Comparison of ENCODE assay signal across 12 mouse cellular contexts in the genomic region with DNA sequence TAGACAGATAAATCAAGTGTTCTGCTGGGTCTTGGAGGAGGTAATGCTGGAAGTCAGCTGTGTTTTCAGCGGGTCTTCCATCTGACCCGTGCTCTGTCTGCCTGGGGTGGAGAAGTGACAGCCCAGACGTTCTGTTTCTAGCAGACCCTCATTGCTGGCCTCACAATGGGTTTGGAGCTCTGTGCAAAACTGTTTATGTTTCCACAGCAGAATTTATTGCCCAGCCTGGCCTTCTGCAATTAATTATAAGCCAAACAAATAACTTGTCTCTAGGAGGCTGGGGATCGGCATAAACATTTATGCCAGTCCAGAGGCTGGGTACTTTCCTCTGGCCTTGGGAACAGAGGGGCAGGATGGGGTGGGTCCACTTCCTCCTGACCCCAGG. TPM values are rescaled to one million over a fixed set of nuclear protein-coding genes. Genes with fewer than 3 reads are reported as not detected.
DNase-seq lines count a peak whose midpoint lies in the region; ATAC-seq lines count a peak whose summit lies in the region.
"Had no signal": no experiment of that assay in that cellular context is flagged by ENCODE, and none has a peak within 500 bp of the region (broad histone marks: within the 10 kb centered on the region; RNA-seq: fewer than 3 reads in every experiment).

No protein-coding gene starts in this region.

- 0 out of 2 replicates have a peak overlapping the region, but pooled peaks have one; percentile 12 for H3K27ac ChIP-seq in hindbrain, embryonic 16.5 days (ENCODE audit: low read depth, low read length)
- H3K27ac ChIP-seq in hindbrain, embryonic 12.5 days: no peak overlapping the region
- H3K27ac ChIP-seq in embryonic facial prominence, embryonic 14.5 days (replicated peaks; ENCODE audit: low read depth, low read length): peak overlapping the region; percentile 19
- peak overlapping the region; percentile 74 for H3K27ac ChIP-seq in intestine, embryonic 16.5 days (ENCODE audit: low read length)
- H3K27ac ChIP-seq: heart, adult 2 months; left cerebral cortex, adult 2 months; neural tube, embryonic 12.5 days had no signal

- H3K4me2 ChIP-seq in hindbrain, embryonic 16.5 days (ENCODE audit: low read length): no peak overlapping the region
- H3K4me2 ChIP-seq in hindbrain, embryonic 12.5 days (replicated peaks): no peak overlapping the region
- H3K4me2 ChIP-seq in embryonic facial prominence, embryonic 14.5 days (ENCODE audit: low read depth, low read length): no peak overlapping the region
- no peak overlapping the region for H3K4me2 ChIP-seq in intestine, embryonic 16.5 days (ENCODE audit: low read depth, low read length)
- H3K4me2 ChIP-seq: neural tube, embryonic 12.5 days had no signal

- H3K27me3 ChIP-seq in hindbrain, embryonic 16.5 days (replicated peaks; ENCODE audit: control insufficient read depth, insufficient read depth, low read length): no peaks in the 10 kb centered on the region
- H3K27me3 ChIP-seq in hindbrain, embryonic 12.5 days: no peaks in the 10 kb centered on the region
- no peaks in the 10 kb centered on the region for H3K27me3 ChIP-seq in embryonic facial prominence, embryonic 14.5 days (replicated peaks; ENCODE audit: control insufficient read depth, insufficient read depth, low read length)
- H3K27me3 ChIP-seq in intestine, embryonic 16.5 days (replicated peaks; ENCODE audit: control insufficient read depth, insufficient read depth, low read length): no peaks in the 10 kb centered on the region
- H3K27me3 ChIP-seq: megakaryocyte, embryonic 14.5 days; neural tube, embryonic 12.5 days had no signal

- no peaks in the 10 kb centered on the region for H3K36me3 ChIP-seq in hindbrain, embryonic 16.5 days (ENCODE audit: control insufficient read depth, insufficient read depth, low read length)
- H3K36me3 ChIP-seq in hindbrain, embryonic 12.5 days: 0 out of 2 replicates have a peak, but pooled peaks cover 4% of the 10 kb centered on the region
- H3K36me3 ChIP-seq in embryonic facial prominence, embryonic 14.5 days (ENCODE audit: control insufficient read depth, insufficient read depth, low read length): no peaks in the 10 kb centered on the region
- H3K36me3 ChIP-seq in intestine, embryonic 16.5 days (ENCODE audit: control insufficient read depth, insufficient read depth, low read length): peaks cover 4% of the 10 kb centered on the region; the same call in 1 of the 2 replicates

- 49% methylated on average over 4 of the region's 4 CpGs for WGBS in hindbrain, embryonic 16.5 days
- 39% methylated on average over 4 of the region's 4 CpGs for WGBS in hindbrain, embryonic 12.5 days
- WGBS in embryonic facial prominence, embryonic 14.5 days: 24% methylated on average over 4 of the region's 4 CpGs
- WGBS in intestine, embryonic 16.5 days: 15% methylated on average over 4 of the region's 4 CpGs

- H3K4me1 ChIP-seq in hindbrain, embryonic 16.5 days (ENCODE audit: control insufficient read depth, insufficient read depth, low read depth, low read length): peaks cover 5% of the 10 kb centered on the region
- peaks cover 18% of the 10 kb centered on the region for H3K4me1 ChIP-seq in hindbrain, embryonic 12.5 days
- peaks cover 6% of the 10 kb centered on the region; the same call in 1 of the 2 replicates for H3K4me1 ChIP-seq in embryonic facial prominence, embryonic 14.5 days (ENCODE audit: control insufficient read depth, insufficient read depth, low read length)
- peaks cover 19% of the 10 kb centered on the region for H3K4me1 ChIP-seq in intestine, embryonic 16.5 days (ENCODE audit: control insufficient read depth, insufficient read depth, low read length)

- no peak for DNase-seq in embryonic facial prominence, embryonic 14.5 days (ENCODE audit: low spot score)
- DNase-seq in lung, postnatal 36 days: peak; percentile 78
- no peak for DNase-seq in retina, postnatal 1 day
- no peak for DNase-seq in urinary bladder, postnatal 36 days (ENCODE audit: low spot score in 2 of 2)
- DNase-seq: heart, adult 2 months had no signal

- H3K9me3 ChIP-seq in hindbrain, embryonic 16.5 days (ENCODE audit: control insufficient read depth, low read length): no peaks in the 10 kb centered on the region
- no peaks in the 10 kb centered on the region for H3K9me3 ChIP-seq in hindbrain, embryonic 12.5 days (replicated peaks)
- no peaks in the 10 kb centered on the region for H3K9me3 ChIP-seq in embryonic facial prominence, embryonic 14.5 days (ENCODE audit: control insufficient read depth, low read length)
- no peaks in the 10 kb centered on the region for H3K9me3 ChIP-seq in intestine, embryonic 16.5 days (ENCODE audit: control insufficient read depth, low read length)
- H3K9me3 ChIP-seq: neural tube, embryonic 12.5 days had no signal

- H3K9ac ChIP-seq in hindbrain, embryonic 16.5 days (ENCODE audit: low read depth, low read length): no peak overlapping the region
- no peak overlapping the region for H3K9ac ChIP-seq in hindbrain, embryonic 12.5 days
- no peak overlapping the region for H3K9ac ChIP-seq in embryonic facial prominence, embryonic 14.5 days (ENCODE audit: low read depth, low read length)
- H3K9ac ChIP-seq in intestine, embryonic 16.5 days (ENCODE audit: low read depth, low read length): 0 out of 2 replicates have a peak overlapping the region, but pooled peaks have one; percentile 1
- H3K9ac ChIP-seq: neural tube, embryonic 12.5 days had no signal

- no peak for ATAC-seq in hindbrain, embryonic 16.5 days
- ATAC-seq in hindbrain, embryonic 12.5 days (ENCODE audit: low FRiP score): no peak
- ATAC-seq in embryonic facial prominence, embryonic 14.5 days (ENCODE audit: low read depth): no peak
- peak; percentile 37 for ATAC-seq in intestine, embryonic 16.5 days
- ATAC-seq: forebrain, embryonic 16.5 days had no signal

- no peak overlapping the region for H3K4me3 ChIP-seq in hindbrain, embryonic 16.5 days (ENCODE audit: low read length)
- no peak overlapping the region for H3K4me3 ChIP-seq in hindbrain, embryonic 12.5 days
- H3K4me3 ChIP-seq in embryonic facial prominence, embryonic 14.5 days (ENCODE audit: low read depth, low read length): no peak overlapping the region
- no peak overlapping the region for H3K4me3 ChIP-seq in intestine, embryonic 16.5 days (ENCODE audit: low read length)
- H3K4me3 ChIP-seq: heart, adult 2 months; left cerebral cortex, adult 2 months; megakaryocyte, embryonic 14.5 days; neural tube, embryonic 12.5 days had no signal

RNA-seq across cellular contexts. Expression of gene Arrb1, which starts 18.6 kb away (rescaled TPM):
- 17.4 and 19.8 TPM in 2 replicates for polyA plus RNA-seq in hindbrain, embryonic 16.5 days (2015; fragmentation: Nextera tagmentation; extraction: Ambion mirVana)
- 16.7 TPM in 2 replicates for polyA plus RNA-seq in hindbrain, embryonic 12.5 days (2016; fragmentation: Nextera tagmentation; extraction: Ambion mirVana)
- polyA plus RNA-seq in embryonic facial prominence, embryonic 14.5 days (2014; fragmentation: Nextera tagmentation; extraction: Ambion mirVana): 2.8 and 3.8 TPM in 2 replicates
- polyA plus RNA-seq in intestine, embryonic 16.5 days (2015; fragmentation: Nextera tagmentation; extraction: Ambion mirVana): 7.7 and 9.2 TPM in 2 replicates
